Mouse (Mus musculus) cortical plate, adult 2 months (tissue): ENCODE measurements around the gene Axin2.

Experiments used
- CTCF ChIP-seq: fragments of 200-500 bp; IDR thresholded peaks from 2 replicates; pipeline ENCODE4 v1.5.1; 2011; ENCODE audit warnings: mild to moderate bottlenecking, control low read depth, low read length; ENCODE audit not compliant: insufficient read depth; ENCODE audit errors: extremely low read depth
- POLR2A ChIP-seq: fragments of 200-500 bp; IDR thresholded peaks from 2 replicates; pipeline ENCODE4 v1.6.1; 2011; ENCODE audit warnings: mild to moderate bottlenecking, low read length, control low read depth; ENCODE audit not compliant: insufficient read depth; ENCODE audit errors: extremely low read depth

DNA sequence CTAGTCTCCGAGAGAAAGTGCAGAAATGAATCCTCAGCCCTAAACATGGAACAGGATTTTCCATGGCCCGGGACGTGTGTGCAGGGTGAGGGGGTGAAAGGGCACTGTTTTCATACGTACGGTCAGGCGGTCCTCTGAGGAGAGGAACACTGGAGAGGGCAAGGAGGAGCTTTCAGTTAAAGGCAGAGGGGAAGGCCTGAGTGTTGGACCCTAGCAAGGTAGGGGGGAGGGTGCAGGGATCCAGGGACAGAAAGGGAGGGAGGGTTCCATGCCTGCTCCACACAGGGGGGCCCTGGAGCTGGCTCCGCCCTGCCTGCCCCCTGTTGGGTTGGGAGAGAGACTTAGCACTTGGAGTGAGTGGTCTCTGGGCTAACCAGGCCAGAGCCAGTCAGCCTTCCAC lies 28.4 kb downstream of the Axin2 start:
- TF ChIP-seq CTCF (no peak), POLR2A (no peak)
